Mouse (Mus musculus): Measurements from ENCODE around the gene Mxd4. TPM values are rescaled to one million over a fixed set of nuclear protein-coding genes. Genes with fewer than 3 reads are reported as not detected.

Gene Mxd4
- total RNA-seq (2015; ENCODE audit: low replicate concordance) (7.7 and 10.6 TPM in 2 replicates), total RNA-seq (2017; ENCODE audit: low replicate concordance) (3.8 and 5.4 TPM in 2 replicates)

DNA sequence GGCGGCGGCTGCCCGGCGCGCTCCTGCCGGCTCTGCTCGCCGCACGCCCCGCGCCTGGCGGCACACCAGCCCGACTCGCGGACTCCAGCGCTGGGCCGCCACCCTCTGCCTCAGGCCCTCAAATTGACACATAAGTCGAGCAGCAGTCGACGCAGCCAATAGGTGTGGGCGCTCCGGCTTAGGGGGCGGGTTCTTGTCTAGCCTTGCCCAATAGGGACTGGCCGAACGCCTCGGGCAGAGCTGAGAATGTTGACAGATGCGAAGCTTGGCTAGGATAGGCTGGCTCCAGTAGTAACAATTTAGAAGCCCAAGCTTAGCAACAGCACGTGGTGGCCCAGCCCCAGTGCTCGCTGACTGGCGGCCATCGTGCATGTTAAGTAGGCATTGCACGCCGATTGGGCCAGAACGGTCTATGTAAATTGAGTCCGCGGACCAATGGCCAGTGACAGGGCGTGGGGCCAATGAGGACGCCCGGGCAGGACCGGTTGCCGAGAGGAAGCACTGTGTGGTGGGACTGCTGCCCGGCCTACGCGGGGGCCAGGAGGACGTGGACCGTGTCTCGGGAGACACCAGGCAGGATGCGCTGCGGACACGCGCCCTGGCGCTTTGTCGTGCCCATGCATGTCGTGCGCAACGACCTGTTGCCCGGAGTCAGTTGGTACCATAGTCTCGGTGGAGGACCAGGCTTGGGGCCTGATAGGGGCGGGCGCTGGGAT lies at the start of gene Mxd4:
Mxd4 (minus strand) TSS at position 120 of the 716 bp plus-strand sequence.
- ATAC-seq (replicated peaks; ENCODE audit: low FRiP score, poor library complexity, severe bottlenecking), result peak; percentile 94

GRCm38 (mm10) chr5:34235898-34236420 lies 48.4 kb upstream of the Mxd4 start:
- 0 out of 2 replicates have a peak, but pooled peaks have one; percentile 45 for ATAC-seq (replicated peaks; ENCODE audit: low FRiP score, poor library complexity, severe bottlenecking)

- no peak for ATAC-seq (replicated peaks; ENCODE audit: low FRiP score, poor library complexity, severe bottlenecking)
Measured at GRCm38 (mm10) chr5:34235056-34235455, 47.5 kb upstream of the Mxd4 start.

DNA sequence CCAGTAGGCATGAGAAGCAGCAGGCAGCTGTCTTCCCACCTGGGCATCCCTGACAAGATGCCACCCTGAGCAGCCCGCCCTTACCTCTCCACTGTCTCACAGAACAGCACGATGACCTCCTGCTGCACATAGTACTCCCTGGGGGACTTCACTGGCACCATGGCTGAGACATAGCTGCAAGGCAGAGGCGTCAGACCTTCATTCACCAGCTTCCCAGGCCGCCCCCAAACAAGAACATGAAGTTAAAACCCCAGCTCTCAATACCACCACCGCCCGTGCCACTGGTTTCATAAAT lies 45.6 kb upstream of the Mxd4 start:
- ATAC-seq (replicated peaks; ENCODE audit: low FRiP score, poor library complexity, severe bottlenecking), result no peak

DNA sequence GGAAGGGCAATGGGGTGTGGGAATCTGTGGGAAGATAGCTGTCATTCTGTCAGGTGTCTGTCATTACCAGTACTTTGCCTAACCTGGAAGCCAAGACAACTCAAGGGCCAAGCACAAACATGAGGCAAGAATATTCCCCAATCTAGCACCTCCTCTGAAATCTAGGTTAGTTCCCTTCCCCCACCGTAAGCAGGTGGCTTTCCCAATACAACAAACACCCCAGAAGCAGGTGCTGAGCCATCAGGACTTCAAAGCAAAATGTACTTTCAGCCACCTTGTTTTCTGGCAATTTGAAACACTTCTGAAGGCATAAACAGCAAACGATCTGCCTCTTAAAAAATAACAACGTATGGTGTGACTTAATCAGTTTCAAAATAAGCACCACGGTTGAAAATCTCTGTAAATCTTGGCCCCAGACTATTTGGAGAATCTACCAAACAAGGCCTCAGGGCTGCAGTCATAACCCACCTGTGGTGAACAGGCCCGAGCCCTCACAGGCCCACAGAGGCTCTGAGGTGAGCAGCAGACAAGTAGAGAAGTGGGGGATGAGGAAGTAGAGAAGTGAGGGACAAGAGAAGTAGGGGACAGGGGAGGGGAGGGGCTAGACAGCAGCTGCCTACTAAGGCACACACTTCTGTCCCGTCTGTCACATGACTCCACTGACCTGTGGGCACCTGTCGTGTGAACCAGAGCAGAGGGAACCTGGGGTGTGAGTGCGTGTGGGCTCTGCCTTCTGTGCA lies 45.1 kb upstream of the Mxd4 start:
- ATAC-seq (replicated peaks; ENCODE audit: low FRiP score, poor library complexity, severe bottlenecking), result no peak

DNA sequence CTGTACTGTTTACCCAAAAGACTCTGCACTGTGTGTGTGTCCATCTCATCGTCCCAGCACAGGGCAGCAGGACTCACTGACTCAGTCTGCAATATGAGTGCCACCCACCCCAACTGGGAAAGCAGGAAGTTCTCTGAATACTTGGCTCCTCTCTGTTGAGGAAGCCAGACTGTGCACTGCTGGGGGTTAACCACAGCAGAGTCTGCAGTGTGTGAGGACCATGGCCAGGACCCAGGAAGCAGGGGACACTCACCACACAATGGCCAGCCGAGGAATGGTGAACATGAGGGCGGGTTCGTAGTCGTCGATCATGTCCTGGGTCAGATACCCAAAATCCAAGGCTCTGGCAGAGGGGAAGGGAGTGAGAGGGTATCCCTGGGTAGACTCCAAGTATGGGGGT lies 44.4 kb upstream of the Mxd4 start:
- ATAC-seq (replicated peaks; ENCODE audit: low FRiP score, poor library complexity, severe bottlenecking), result no peak

DNA sequence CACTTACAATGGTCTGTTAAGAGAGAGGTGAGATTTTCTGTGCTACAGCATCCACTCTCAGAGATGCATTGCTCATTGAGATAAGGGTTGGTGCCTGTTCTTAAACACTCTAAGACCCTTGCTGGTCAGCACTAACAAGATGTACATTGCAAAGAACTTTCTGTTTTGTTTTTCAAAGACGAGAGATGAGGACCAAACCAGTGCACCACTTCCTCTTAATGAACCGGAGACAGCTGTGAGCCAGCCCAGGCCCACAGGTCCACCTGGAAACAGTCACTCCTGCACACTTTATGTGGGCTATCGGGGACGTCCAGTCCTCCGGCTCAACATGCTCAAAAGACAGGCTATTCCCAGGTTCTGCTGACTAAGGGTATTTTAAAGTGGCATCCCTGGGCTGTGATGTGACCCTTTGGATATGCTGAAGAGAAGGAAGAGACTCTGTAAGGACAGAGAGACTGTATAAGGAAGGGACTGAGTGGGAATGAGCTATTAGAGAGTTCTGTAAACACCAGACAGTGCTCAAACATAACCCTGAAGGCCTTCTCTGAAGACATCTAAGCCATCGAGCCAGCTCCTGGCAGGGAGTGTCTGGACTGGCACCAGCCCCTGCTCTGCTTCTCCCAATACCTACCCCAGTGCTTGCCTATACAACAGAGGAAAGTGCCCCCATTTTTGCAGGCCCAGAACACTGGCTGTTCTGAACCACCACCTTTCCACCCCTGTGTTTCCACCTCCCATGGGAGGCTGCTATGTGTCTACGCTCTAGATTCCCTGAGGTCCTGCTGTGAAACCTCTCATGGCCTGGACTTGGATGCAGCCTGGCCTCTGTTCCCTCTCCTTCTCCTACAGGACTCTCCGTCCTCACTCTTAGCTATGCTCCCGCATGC lies 43.3 kb upstream of the Mxd4 start:
- ATAC-seq (replicated peaks; ENCODE audit: low FRiP score, poor library complexity, severe bottlenecking), result no peak

DNA sequence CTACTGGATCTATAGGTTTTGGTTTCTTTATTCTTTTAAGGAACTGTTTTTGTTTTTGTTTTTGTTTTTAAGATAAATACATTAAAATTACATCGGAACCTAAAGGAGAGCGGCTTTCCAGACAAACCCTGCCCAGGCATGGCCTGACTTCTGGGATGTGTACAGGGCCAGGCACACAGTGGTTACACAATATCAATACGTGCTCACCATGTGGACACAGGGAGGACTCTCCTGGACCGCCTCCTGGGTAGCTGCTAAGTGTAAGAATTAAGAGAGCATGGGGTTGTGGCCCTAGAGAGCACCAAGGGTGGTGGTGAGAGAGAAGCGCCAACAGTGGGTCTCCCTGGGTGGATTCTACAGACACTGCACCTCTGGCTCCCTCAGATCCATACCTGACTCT lies 42.0 kb upstream of the Mxd4 start:
- ATAC-seq (replicated peaks; ENCODE audit: low FRiP score, poor library complexity, severe bottlenecking), result no peak

DNA sequence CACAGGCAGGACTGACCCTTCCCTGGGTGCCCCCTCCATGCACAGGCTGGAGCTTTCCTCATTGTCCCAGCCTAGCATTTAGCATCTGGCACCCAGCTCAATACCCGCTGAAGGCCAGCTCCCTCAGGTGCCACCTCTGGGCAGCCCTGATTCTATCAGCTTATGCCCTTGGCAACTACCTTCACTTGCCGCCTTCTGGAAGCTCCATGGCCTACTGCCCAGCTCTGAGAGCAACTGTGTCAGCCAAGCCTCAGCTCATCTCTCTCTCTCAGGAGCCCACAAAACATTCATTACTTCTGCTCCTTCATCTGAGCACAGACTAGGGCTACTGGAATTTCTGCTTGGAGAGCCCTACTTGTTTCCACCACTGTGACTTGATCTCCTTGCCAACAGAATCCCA lies 38.0 kb upstream of the Mxd4 start:
- ATAC-seq (replicated peaks; ENCODE audit: low FRiP score, poor library complexity, severe bottlenecking), result no peak

DNA sequence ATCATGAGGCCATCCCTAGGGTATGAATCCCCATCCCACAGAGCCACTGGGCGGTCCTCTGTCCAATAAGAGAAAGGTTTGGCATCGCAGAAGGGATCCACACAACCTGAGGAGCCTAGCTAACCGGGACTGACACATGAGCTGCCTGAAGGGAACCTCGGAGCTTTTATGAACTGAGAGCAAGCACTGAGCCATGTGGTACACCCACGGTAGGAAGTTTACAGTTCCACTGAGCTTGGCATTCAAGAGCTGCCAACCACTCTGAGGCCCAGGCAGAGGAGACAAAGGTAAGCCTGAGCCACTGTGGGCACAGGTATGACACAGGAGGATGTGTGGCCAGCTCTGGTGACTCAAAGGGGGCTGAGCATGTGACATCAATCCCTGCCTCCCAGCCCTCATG lies 37.0 kb upstream of the Mxd4 start:
- no peak for ATAC-seq (replicated peaks; ENCODE audit: low FRiP score, poor library complexity, severe bottlenecking)

- no peak for ATAC-seq (replicated peaks; ENCODE audit: low FRiP score, poor library complexity, severe bottlenecking)
Measured at GRCm38 (mm10) chr5:34220001-34220400, 32.5 kb upstream of the Mxd4 start.

DNA sequence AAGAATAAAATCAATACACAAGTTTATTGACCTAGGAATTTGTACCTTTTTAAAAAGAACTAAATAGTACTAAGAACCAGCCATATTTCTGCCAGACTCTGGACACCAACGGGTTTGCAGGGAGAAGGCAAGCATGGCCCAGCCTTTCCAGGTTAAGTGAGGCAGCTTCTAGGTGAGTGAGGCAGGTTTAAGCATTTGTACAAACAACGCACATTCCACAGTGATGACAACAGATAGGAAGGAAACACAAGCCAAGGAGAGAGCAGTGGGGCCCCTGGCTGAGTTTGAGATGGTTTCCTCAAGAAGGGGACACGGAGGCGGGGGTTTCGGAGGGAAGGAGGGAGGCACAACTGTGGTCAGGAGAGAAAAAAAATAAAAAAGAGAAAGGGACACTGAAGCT lies 31.2 kb upstream of the Mxd4 start:
- no peak for ATAC-seq (replicated peaks; ENCODE audit: low FRiP score, poor library complexity, severe bottlenecking)

DNA sequence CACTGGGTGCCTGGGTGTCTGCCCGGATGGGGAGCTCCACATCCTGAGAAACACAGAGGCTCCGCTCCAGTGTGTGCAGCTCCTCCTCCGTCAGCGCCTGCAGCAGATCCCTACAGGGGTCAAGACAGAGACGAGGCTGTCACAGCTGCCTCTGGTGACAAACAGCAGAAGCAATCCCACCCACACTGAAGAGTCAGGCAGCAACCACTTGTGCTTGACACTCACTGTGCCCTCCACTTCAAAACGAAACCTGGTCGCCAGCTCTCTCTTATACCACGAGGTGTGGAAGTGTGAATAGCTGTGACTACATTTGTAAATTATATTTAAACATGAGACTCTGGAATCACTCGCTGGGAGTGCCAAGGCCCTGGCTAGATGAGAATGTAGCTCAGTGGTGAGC lies 30.2 kb upstream of the Mxd4 start:
- ATAC-seq (replicated peaks; ENCODE audit: low FRiP score, poor library complexity, severe bottlenecking), result no peak

GRCm38 (mm10) chr5:34216025-34216424 lies 28.5 kb upstream of the Mxd4 start:
- no peak for ATAC-seq (replicated peaks; ENCODE audit: low FRiP score, poor library complexity, severe bottlenecking)

DNA sequence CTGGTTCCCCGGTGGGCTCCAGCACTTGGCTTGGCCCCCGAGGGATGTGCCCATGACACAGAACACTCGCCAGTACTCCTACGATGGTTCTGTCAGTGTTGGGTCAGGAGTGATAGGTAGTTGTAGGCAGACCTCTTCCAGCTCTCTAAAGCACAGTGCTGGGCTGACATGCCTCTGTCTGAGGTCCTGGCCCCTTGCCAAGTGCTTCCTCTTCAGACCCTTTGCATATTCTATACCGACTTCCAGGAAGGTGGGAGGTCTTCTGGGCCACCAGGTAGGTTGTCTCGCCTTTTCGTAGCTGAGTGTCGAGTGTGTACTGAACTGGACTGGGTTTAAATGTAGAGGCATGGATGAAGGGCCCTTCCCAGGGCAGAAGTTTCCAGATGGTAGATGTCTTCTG lies 26.1 kb upstream of the Mxd4 start:
- ATAC-seq (replicated peaks; ENCODE audit: low FRiP score, poor library complexity, severe bottlenecking), result no peak

- peak; percentile 88 for ATAC-seq (replicated peaks; ENCODE audit: low FRiP score, poor library complexity, severe bottlenecking)
Measured at GRCm38 (mm10) chr5:34210279-34210678, 22.8 kb upstream of the Mxd4 start.

- ATAC-seq (replicated peaks; ENCODE audit: low FRiP score, poor library complexity, severe bottlenecking), result no peak
Measured at GRCm38 (mm10) chr5:34207503-34207902, 20.0 kb upstream of the Mxd4 start.

GRCm38 (mm10) chr5:34205788-34206187 lies 18.3 kb upstream of the Mxd4 start:
- no peak for ATAC-seq (replicated peaks; ENCODE audit: low FRiP score, poor library complexity, severe bottlenecking)

- ATAC-seq (replicated peaks; ENCODE audit: low FRiP score, poor library complexity, severe bottlenecking), result no peak
Measured at GRCm38 (mm10) chr5:34204911-34205310, 17.4 kb upstream of the Mxd4 start.

DNA sequence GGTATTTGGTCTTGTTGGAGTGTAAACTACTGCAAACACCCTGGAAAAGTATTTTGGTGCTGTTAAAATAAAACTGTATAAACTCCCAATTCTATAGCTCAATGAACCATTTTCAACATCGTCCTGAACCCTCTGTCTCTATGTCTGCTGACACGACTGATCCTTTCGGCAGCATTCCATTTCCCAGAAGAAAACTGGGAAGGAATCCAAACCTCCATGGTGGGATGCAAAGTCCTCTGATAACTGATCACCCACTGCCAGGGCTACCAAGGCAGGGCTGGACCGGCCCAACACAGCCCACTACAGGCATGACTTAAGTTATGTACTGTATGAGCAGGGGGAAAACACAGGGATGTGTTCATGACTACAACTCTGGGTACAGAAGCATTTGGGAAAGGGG lies 14.5 kb upstream of the Mxd4 start:
- ATAC-seq (replicated peaks; ENCODE audit: low FRiP score, poor library complexity, severe bottlenecking), result no peak

All from erythroblast, adult 5-6 weeks (primary cell).